Comparison of ENCODE assay signal across 10 mouse cellular contexts in the genomic region with DNA sequence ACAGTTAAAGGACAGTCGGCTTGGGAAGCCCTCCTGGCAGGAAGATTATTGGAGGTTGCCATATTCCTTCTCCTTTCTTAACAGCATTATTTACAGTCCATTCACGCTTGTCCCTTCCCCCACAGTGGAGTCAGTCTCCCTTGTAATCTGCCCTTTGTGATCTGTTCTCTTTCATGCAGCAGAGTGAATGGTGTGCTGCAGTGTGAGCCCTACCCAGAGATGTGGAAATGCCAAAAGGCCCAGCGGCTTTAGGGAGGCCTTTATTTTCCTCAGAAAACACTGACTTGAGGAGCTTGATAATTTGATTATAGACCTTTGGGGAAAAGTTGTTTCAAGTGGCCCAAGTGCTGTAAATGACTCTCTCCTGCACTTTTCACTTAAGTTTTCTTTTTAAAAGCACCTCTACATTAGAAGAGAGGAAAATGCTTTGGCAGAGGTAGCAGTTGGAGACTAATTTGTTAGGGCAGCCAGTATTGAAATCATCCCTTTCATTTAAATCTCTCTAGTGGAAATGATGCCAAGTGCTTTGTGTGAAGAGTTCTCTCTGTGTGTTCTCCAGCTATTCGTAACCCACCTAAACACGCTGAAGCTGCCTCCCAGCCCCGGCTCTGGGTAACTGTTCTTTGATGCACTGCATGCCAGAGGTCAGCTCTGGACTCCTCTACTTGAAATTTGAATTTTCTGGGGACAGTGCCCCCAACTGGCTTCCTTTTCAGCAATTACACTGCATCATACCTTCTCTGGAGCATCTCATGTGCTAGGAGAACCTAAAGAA. TPM values are rescaled to one million over a fixed set of nuclear protein-coding genes. Genes with fewer than 3 reads are reported as not detected.
A peak's percentile ranks its signal among the peaks of the same experiment; 100 is the strongest.
DNase-seq lines count a peak whose midpoint lies in the region; ATAC-seq and TF ChIP-seq lines count a peak whose summit lies in the region.
"Had no signal": no experiment of that assay in that cellular context is flagged by ENCODE, and none has a peak within 500 bp of the region (broad histone marks: within the 10 kb centered on the region; RNA-seq: fewer than 3 reads in every experiment).

No protein-coding gene starts in this region.

- H3K4me3 ChIP-seq in layer of hippocampus, adult 2 months, result no peak overlapping the region
- H3K4me3 ChIP-seq in embryonic facial prominence, embryonic 10.5 days, result no peak overlapping the region
- no peak overlapping the region for H3K4me3 ChIP-seq in hindbrain, embryonic 15.5 days
- H3K4me3 ChIP-seq in olfactory bulb, adult 2 months (ENCODE audit: insufficient read depth, low read depth, low read length), result no peak overlapping the region
- no peak overlapping the region for H3K4me3 ChIP-seq in heart, embryonic 12.5 days
- H3K4me3 ChIP-seq: erythroblast, embryonic 14.5 days; myocyte had no signal

- WGBS in embryonic facial prominence, embryonic 10.5 days, result 23% methylated on average over 6 of the region's 6 CpGs
- 10% methylated on average over 6 of the region's 6 CpGs for WGBS in hindbrain, embryonic 15.5 days
- WGBS in olfactory bulb, adult 2 months, result 40% methylated on average over 6 of the region's 6 CpGs
- 43% methylated on average over 6 of the region's 6 CpGs for WGBS in heart, embryonic 12.5 days

- DNase-seq in layer of hippocampus, adult 2 months (ENCODE audit: low spot score in 2 of 2), result no peak
- DNase-seq in layer of hippocampus, postnatal 14 days (ENCODE audit: low spot score in 2 of 2), result no peak
- DNase-seq in embryonic facial prominence, embryonic 10.5 days (ENCODE audit: low spot score), result peak; percentile 21
- DNase-seq in lung, postnatal 14 days, result no peak
- no peak for DNase-seq in right cerebral cortex, postnatal 36 days (ENCODE audit: low spot score in 2 of 2)

- H3K27me3 ChIP-seq in embryonic facial prominence, embryonic 10.5 days (replicated peaks; ENCODE audit: low read depth, poor library complexity, severe bottlenecking), result no peaks in the 10 kb centered on the region
- H3K27me3 ChIP-seq in hindbrain, embryonic 15.5 days, result no peaks in the 10 kb centered on the region
- no peaks in the 10 kb centered on the region for H3K27me3 ChIP-seq in heart, embryonic 12.5 days (replicated peaks)

- H3K4me2 ChIP-seq in hindbrain, embryonic 15.5 days, result no peak overlapping the region
- no peak overlapping the region for H3K4me2 ChIP-seq in heart, embryonic 12.5 days

- no peaks in the 10 kb centered on the region for H3K9me3 ChIP-seq in embryonic facial prominence, embryonic 10.5 days
- H3K9me3 ChIP-seq in hindbrain, embryonic 15.5 days, result no peaks in the 10 kb centered on the region
- H3K9me3 ChIP-seq in heart, embryonic 12.5 days (replicated peaks), result no peaks in the 10 kb centered on the region

- no peak for TF ChIP-seq POLR2A in olfactory bulb, adult 2 months (IDR thresholded peaks at IDR 0.05; ENCODE audit: insufficient read depth, low read depth, low read length)

- H3K27ac ChIP-seq in layer of hippocampus, adult 2 months, result peak overlapping the region; percentile 56
- 0 out of 2 replicates have a peak overlapping the region, but pooled peaks have one; percentile 44 for H3K27ac ChIP-seq in embryonic facial prominence, embryonic 10.5 days (replicated peaks)
- H3K27ac ChIP-seq in hindbrain, embryonic 15.5 days (replicated peaks), result peak overlapping the region; percentile 71
- 0 out of 2 replicates have a peak overlapping the region, but pooled peaks have one; percentile 41 for H3K27ac ChIP-seq in olfactory bulb, adult 2 months (ENCODE audit: insufficient read depth, low read depth, low read length)
- H3K27ac ChIP-seq in heart, embryonic 12.5 days (ENCODE audit: poor library complexity, severe bottlenecking), result no peak overlapping the region

- ATAC-seq in hindbrain, embryonic 15.5 days (ENCODE audit: low FRiP score, low read depth), result peak; percentile 85
- ATAC-seq in heart, embryonic 12.5 days (ENCODE audit: insufficient number of reproducible peaks, low FRiP score), result no peak

- peaks cover 42% of the 10 kb centered on the region for H3K4me1 ChIP-seq in embryonic facial prominence, embryonic 10.5 days
- peaks cover 29% of the 10 kb centered on the region for H3K4me1 ChIP-seq in hindbrain, embryonic 15.5 days (replicated peaks)
- peaks cover 5% of the 10 kb centered on the region; the same call in 1 of the 2 replicates for H3K4me1 ChIP-seq in olfactory bulb, adult 2 months (ENCODE audit: control insufficient read depth, insufficient read depth, low read length)
- H3K4me1 ChIP-seq in heart, embryonic 12.5 days (replicated peaks), result peaks cover 21% of the 10 kb centered on the region

- no peak overlapping the region for H3K9ac ChIP-seq in hindbrain, embryonic 15.5 days
- no peak overlapping the region for H3K9ac ChIP-seq in heart, embryonic 12.5 days

- peak; percentile 32 for TF ChIP-seq CTCF in layer of hippocampus, adult 2 months (conservative IDR thresholded peaks at IDR 0.05)
- TF ChIP-seq CTCF in olfactory bulb, adult 2 months (IDR thresholded peaks at IDR 0.05; ENCODE audit: insufficient read depth, low read depth, low read length), result no peak

- no peaks in the 10 kb centered on the region for H3K36me3 ChIP-seq in embryonic facial prominence, embryonic 10.5 days (replicated peaks)
- H3K36me3 ChIP-seq in hindbrain, embryonic 15.5 days, result no peaks in the 10 kb centered on the region
- H3K36me3 ChIP-seq in heart, embryonic 12.5 days, result 0 out of 2 replicates have a peak, but pooled peaks cover 7% of the 10 kb centered on the region

RNA-seq across cellular contexts. Expression of gene Psmd6, which starts 50.1 kb away (rescaled TPM):
- 100 to 1,000 TPM; 120 to 127 TPM for total RNA-seq in layer of hippocampus, adult 2 months (2021)
- 100 to 1,000 TPM; 130 to 132 TPM for total RNA-seq in layer of hippocampus, postnatal 14 days (2021)
- polyA plus RNA-seq in embryonic facial prominence, embryonic 10.5 days (2016; fragmentation: Nextera tagmentation; extraction: Ambion mirVana), result 285 TPM in 2 replicates
- 238 and 245 TPM in 2 replicates for polyA plus RNA-seq in hindbrain, embryonic 15.5 days (2015; fragmentation: Nextera tagmentation; extraction: Ambion mirVana)
- not detected in 2 replicates for polyA plus RNA-seq in olfactory bulb, adult 2 months (2012; ENCODE audit: insufficient read depth, insufficient read length, low replicate concordance, missing spikeins)
- 194 and 195 TPM in 2 replicates for polyA plus RNA-seq in heart, embryonic 12.5 days (2016; fragmentation: Nextera tagmentation; extraction: Ambion mirVana)
